Mouse (Mus musculus): ENCODE data around the gene Abr. TPM values are rescaled to one million over a fixed set of nuclear protein-coding genes. Genes with fewer than 3 reads are reported as not detected.

The Abr gene
- polyA plus RNA-seq, 1 experiment from 2014 or later = 40.4 TPM

DNA sequence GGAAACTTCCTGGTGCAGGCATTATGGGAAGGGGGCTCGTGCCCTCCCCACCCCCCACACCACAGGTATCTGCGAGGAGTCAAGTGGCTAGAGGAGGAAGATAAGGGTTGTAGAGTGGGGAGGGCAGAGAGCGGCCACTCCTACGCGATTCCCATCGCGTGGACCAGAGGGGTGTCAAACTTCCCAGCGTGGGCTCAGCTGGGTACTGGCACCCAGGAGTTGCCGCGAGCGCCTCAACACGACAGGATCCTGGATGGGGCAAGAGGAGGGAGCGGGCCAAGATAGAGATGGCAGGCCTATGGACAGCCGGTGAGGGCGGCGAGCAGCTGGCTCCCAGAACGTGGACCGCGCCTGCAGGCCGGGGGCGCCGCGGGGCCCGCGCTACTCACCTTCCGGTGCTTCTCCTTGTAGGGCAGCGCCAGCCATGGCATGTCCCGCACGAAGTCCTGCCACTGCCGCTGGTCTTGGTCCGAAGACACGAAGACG is 223.8 kb downstream of the Abr start:
- WGBS = 0% methylated on average over 33 of the region's 33 CpGs
- no peaks in the 10 kb centered on the region for H3K27me3 ChIP-seq (ENCODE audit: insufficient read depth, low read length)
- ATAC-seq (ENCODE audit: low FRiP score, low TSS enrichment) = peak; percentile 50
- peak overlapping the region; percentile 58 for H3K4me3 ChIP-seq (ENCODE audit: low read length)
- no peaks in the 10 kb centered on the region for H3K36me3 ChIP-seq (ENCODE audit: insufficient read depth, low read length)
- H3K9ac ChIP-seq (replicated peaks; ENCODE audit: low read length) = peak overlapping the region; percentile 78
- peaks cover 20% of the 10 kb centered on the region for H3K4me1 ChIP-seq (ENCODE audit: insufficient read depth, low read length)
- H3K4me2 ChIP-seq (replicated peaks; ENCODE audit: low read depth, low read length) = peak overlapping the region; percentile 67
- peak overlapping the region; percentile 89 for H3K27ac ChIP-seq (ENCODE audit: low read length)
- H3K9me3 ChIP-seq (ENCODE audit: low read length) = no peaks in the 10 kb centered on the region

DNA sequence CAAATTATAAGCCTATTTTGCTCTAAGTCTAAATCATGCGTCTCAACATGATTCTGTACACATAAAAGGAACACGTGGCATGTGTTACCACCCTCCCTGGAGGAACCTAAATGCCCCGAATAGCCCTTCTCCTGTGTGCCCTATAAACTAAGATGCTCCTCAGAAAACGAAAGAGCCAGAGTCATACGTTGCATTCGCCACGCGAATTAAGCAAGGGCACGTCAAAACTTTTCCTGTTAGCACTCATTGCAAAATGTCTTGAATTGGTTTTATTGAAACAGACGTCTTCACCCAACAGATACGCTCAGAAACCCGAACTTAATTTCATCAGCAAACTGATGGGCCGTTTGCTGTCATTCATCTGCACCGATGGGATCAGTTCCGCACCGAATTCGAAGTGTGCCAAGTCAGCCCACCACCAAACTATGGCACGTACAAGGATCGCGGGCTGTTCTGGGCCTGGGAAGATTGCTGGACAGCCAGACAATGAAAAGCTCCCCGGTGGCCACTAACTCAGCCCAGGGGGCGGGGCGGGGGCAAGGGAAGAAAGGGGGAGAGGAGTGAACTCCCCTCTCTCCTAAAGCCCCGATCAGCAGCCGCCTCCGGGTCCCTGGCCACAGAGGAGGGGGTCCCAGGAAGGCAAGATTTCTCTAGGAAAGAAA is 224.3 kb downstream of the Abr start:
- peak overlapping the region; percentile 89 for H3K27ac ChIP-seq (ENCODE audit: low read length)
- peaks cover 20% of the 10 kb centered on the region for H3K4me1 ChIP-seq (ENCODE audit: insufficient read depth, low read length)
- H3K9ac ChIP-seq (replicated peaks; ENCODE audit: low read length) = peak overlapping the region; percentile 78
- no peaks in the 10 kb centered on the region for H3K9me3 ChIP-seq (ENCODE audit: low read length)
- peak; percentile 23; the same call in 1 of the 2 replicates for ATAC-seq (ENCODE audit: low FRiP score, low TSS enrichment)
- peak overlapping the region; percentile 67 for H3K4me2 ChIP-seq (replicated peaks; ENCODE audit: low read depth, low read length)
- peak overlapping the region; percentile 58 for H3K4me3 ChIP-seq (ENCODE audit: low read length)
- H3K36me3 ChIP-seq (ENCODE audit: insufficient read depth, low read length) = no peaks in the 10 kb centered on the region
- H3K27me3 ChIP-seq (ENCODE audit: insufficient read depth, low read length) = no peaks in the 10 kb centered on the region
- under 1% methylated on average over 26 of the region's 26 CpGs for WGBS

DNA sequence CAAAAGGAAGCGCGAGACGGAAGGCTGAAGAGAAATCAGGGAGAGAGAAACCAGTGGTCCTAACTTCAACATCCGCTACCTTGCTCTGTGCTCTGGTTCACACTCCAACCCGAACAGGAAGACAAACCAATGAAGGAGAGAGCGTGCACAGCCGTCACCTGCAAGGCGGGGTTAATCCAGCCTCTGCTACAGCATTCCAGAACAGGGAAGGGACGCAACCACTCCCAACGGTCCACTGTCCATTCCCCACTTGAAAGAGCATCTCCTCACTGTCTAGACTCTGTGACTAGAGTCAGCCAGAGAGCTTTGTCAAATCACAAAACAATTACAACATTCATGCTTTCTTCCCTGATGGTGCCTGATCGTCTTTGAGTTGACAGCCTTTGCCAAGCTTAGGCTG is 229.1 kb downstream of the Abr start:
- ATAC-seq (ENCODE audit: low FRiP score, low TSS enrichment) = no peak
- 83% methylated on average over 11 of the region's 11 CpGs for WGBS
- Histone ChIP-seq H3K27me3 (ENCODE audit: insufficient read depth, low read length) (no peaks in the 10 kb centered on the region), H3K36me3 (ENCODE audit: insufficient read depth, low read length) (peaks cover 6% of the 10 kb centered on the region; the same call in 1 of the 2 replicates), H3K27ac (ENCODE audit: low read length) (no peak overlapping the region), H3K4me2 (replicated peaks; ENCODE audit: low read depth, low read length) (no peak overlapping the region), H3K4me3 (ENCODE audit: low read length) (no peak overlapping the region), H3K9ac (replicated peaks; ENCODE audit: low read length) (no peak overlapping the region), H3K9me3 (ENCODE audit: low read length) (peaks cover 4% of the 10 kb centered on the region; the same call in 1 of the 2 replicates), H3K4me1 (ENCODE audit: insufficient read depth, low read length) (peaks cover 10% of the 10 kb centered on the region)

DNA sequence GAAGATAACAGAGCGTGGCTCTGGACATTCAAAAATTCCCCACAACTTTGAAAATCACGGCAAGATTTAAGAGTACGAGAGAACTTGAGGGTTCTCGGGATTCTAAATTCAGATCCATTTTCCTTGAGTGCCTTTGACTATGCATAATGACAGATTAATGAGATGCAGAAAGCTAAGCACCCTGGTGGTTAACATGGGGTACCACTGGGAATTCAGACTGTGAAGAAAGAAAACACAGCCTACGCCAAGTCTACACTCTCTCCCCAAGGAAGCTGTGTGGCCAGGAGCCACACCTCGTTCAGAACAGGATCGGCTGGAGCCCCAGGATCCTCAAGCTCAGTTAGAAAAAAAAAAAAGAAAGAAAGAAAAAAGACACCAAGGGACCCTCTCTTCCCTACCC is 229.6 kb downstream of the Abr start:
- ATAC-seq (ENCODE audit: low FRiP score, low TSS enrichment) = no peak
- WGBS = 85% methylated on average over 7 of the region's 7 CpGs

DNA sequence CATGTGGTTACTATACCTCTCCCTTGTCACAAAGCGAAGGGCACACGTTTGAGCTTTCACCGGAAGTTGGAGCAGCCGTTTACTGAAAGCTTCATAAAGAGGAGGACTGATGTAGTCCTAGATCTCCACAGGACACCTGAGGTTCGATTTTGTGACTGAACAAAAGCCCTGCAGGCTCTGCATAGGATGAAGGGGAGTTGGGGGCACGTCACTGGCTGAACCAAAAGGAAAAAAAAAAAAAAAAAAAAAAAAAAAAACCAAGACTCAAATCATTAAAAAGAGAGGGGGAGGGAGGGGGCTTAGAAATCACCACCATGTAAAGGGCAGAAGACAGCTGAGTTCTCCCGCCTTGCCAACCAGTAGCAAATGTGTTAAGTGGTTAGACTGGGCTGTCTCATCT is 233.4 kb downstream of the Abr start:
- no peak overlapping the region for H3K27ac ChIP-seq (ENCODE audit: low read length)
- no peak overlapping the region for H3K9ac ChIP-seq (replicated peaks; ENCODE audit: low read length)
- peaks cover 14% of the 10 kb centered on the region for H3K4me1 ChIP-seq (ENCODE audit: insufficient read depth, low read length)
- no peak for ATAC-seq (ENCODE audit: low FRiP score, low TSS enrichment)
- H3K27me3 ChIP-seq (ENCODE audit: insufficient read depth, low read length) = no peaks in the 10 kb centered on the region
- peaks cover 6% of the 10 kb centered on the region; the same call in 1 of the 2 replicates for H3K36me3 ChIP-seq (ENCODE audit: insufficient read depth, low read length)
- WGBS = 53% methylated on average over 7 of the region's 7 CpGs
- H3K9me3 ChIP-seq (ENCODE audit: low read length) = peaks cover 4% of the 10 kb centered on the region; the same call in 1 of the 2 replicates
- no peak overlapping the region for H3K4me3 ChIP-seq (ENCODE audit: low read length)
- no peak overlapping the region for H3K4me2 ChIP-seq (replicated peaks; ENCODE audit: low read depth, low read length)

More for the DNA sequence above, 229.6 kb downstream of the Abr start:
- Histone ChIP-seq H3K27me3 (ENCODE audit: insufficient read depth, low read length) (no peaks in the 10 kb centered on the region), H3K4me3 (ENCODE audit: low read length) (no peak overlapping the region), H3K9me3 (ENCODE audit: low read length) (peaks cover 4% of the 10 kb centered on the region; the same call in 1 of the 2 replicates), H3K4me2 (replicated peaks; ENCODE audit: low read depth, low read length) (no peak overlapping the region), H3K36me3 (ENCODE audit: insufficient read depth, low read length) (peaks cover 6% of the 10 kb centered on the region; the same call in 1 of the 2 replicates), H3K4me1 (ENCODE audit: insufficient read depth, low read length) (peaks cover 9% of the 10 kb centered on the region), H3K9ac (replicated peaks; ENCODE audit: low read length) (no peak overlapping the region), H3K27ac (ENCODE audit: low read length) (no peak overlapping the region)

- no peak overlapping the region for H3K4me3 ChIP-seq (ENCODE audit: low read length)
- 84% methylated on average over 1 of the region's 1 CpGs for WGBS
These were observed 235.0 kb downstream of the Abr start for GRCm38 (mm10) chr11:76387097-76387496.

GRCm38 (mm10) chr11:76385746-76386145 is 236.4 kb downstream of the Abr start:
- Histone ChIP-seq H3K27ac (ENCODE audit: low read length) (no peak overlapping the region), H3K4me2 (replicated peaks; ENCODE audit: low read depth, low read length) (no peak overlapping the region), H3K9me3 (ENCODE audit: low read length) (peaks cover under 1% of the 10 kb centered on the region; the same call in 1 of the 2 replicates), H3K36me3 (ENCODE audit: insufficient read depth, low read length) (no peaks in the 10 kb centered on the region; the same call in 1 of the 2 replicates), H3K9ac (replicated peaks; ENCODE audit: low read length) (no peak overlapping the region), H3K27me3 (ENCODE audit: insufficient read depth, low read length) (no peaks in the 10 kb centered on the region), H3K4me3 (ENCODE audit: low read length) (no peak overlapping the region), H3K4me1 (ENCODE audit: insufficient read depth, low read length) (peaks cover 28% of the 10 kb centered on the region)
- WGBS = 41% methylated on average over 3 of the region's 3 CpGs
- no peak for ATAC-seq (ENCODE audit: low FRiP score, low TSS enrichment)

More at GRCm38 (mm10) chr11:76387097-76387496, 235.0 kb downstream of the Abr start:
- H3K27ac ChIP-seq (ENCODE audit: low read length) = no peak overlapping the region
- H3K9me3 ChIP-seq (ENCODE audit: low read length) = peaks cover 4% of the 10 kb centered on the region; the same call in 1 of the 2 replicates
- peaks cover 20% of the 10 kb centered on the region for H3K4me1 ChIP-seq (ENCODE audit: insufficient read depth, low read length)
- no peaks in the 10 kb centered on the region for H3K27me3 ChIP-seq (ENCODE audit: insufficient read depth, low read length)
- ATAC-seq (ENCODE audit: low FRiP score, low TSS enrichment) = no peak
- H3K4me2 ChIP-seq (replicated peaks; ENCODE audit: low read depth, low read length) = no peak overlapping the region
- H3K36me3 ChIP-seq (ENCODE audit: insufficient read depth, low read length) = peaks cover 6% of the 10 kb centered on the region; the same call in 1 of the 2 replicates
- no peak overlapping the region for H3K9ac ChIP-seq (replicated peaks; ENCODE audit: low read length)

GRCm38 (mm10) chr11:76385017-76385416 is 237.1 kb downstream of the Abr start:
- Histone ChIP-seq H3K4me3 (ENCODE audit: low read length) (no peak overlapping the region), H3K9ac (replicated peaks; ENCODE audit: low read length) (no peak overlapping the region), H3K27ac (ENCODE audit: low read length) (no peak overlapping the region), H3K4me1 (ENCODE audit: insufficient read depth, low read length) (peaks cover 36% of the 10 kb centered on the region), H3K36me3 (ENCODE audit: insufficient read depth, low read length) (no peaks in the 10 kb centered on the region), H3K4me2 (replicated peaks; ENCODE audit: low read depth, low read length) (no peak overlapping the region), H3K9me3 (ENCODE audit: low read length) (no peaks in the 10 kb centered on the region; the same call in 1 of the 2 replicates), H3K27me3 (ENCODE audit: insufficient read depth, low read length) (no peaks in the 10 kb centered on the region)
- 80% methylated on average over 4 of the region's 4 CpGs for WGBS
- ATAC-seq (ENCODE audit: low FRiP score, low TSS enrichment) = no peak

- H3K27me3 ChIP-seq (ENCODE audit: insufficient read depth, low read length) = no peaks in the 10 kb centered on the region
- ATAC-seq (ENCODE audit: low FRiP score, low TSS enrichment) = no peak
- H3K9ac ChIP-seq (replicated peaks; ENCODE audit: low read length) = no peak overlapping the region
- H3K4me1 ChIP-seq (ENCODE audit: insufficient read depth, low read length) = peaks cover 43% of the 10 kb centered on the region
- no peak overlapping the region for H3K4me3 ChIP-seq (ENCODE audit: low read length)
- 95% methylated on average over 5 of the region's 5 CpGs for WGBS
- H3K4me2 ChIP-seq (replicated peaks; ENCODE audit: low read depth, low read length) = no peak overlapping the region
- H3K36me3 ChIP-seq (ENCODE audit: insufficient read depth, low read length) = no peaks in the 10 kb centered on the region
- no peaks in the 10 kb centered on the region; the same call in 1 of the 2 replicates for H3K9me3 ChIP-seq (ENCODE audit: low read length)
- H3K27ac ChIP-seq (ENCODE audit: low read length) = no peak overlapping the region
These were observed 237.8 kb downstream of the Abr start for GRCm38 (mm10) chr11:76384307-76384706.

DNA sequence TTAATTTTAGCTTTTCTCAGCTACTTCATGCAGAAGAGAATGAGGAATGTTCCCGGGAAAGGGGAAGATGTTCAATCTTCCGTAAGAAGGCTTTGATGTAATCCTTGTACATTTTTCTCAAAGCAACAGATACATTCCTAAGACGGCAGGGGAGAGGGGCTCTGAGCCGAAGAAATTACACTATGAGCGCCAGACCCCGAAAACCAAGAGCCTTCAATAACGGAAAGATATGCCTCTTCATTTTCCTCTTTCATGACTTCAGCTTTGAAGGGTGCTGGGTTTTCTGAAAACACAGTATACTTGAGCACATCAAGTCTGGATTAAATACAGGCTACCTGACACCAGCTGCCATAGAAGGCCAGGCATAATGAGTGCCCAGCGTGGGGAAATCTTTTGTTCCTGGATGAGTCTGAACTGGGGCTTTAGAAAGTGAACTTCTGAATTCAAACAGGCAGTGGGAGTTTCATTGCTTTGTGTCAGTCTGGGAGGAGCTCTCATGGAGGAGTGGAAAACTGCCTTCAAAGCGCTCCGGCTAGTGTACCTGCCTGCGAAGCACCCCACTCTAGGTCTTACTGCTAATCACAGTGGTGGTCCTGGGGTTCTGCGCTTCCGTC is 239.3 kb downstream of the Abr start:
- WGBS = 58% methylated on average over 13 of the region's 13 CpGs
- no peak overlapping the region for H3K27ac ChIP-seq (ENCODE audit: low read length)
- no peak for ATAC-seq (ENCODE audit: low FRiP score, low TSS enrichment)

More for the DNA sequence above, 239.3 kb downstream of the Abr start:
- peaks cover 46% of the 10 kb centered on the region for H3K4me1 ChIP-seq (ENCODE audit: insufficient read depth, low read length)
- H3K4me2 ChIP-seq (replicated peaks; ENCODE audit: low read depth, low read length) = no peak overlapping the region
- H3K9ac ChIP-seq (replicated peaks; ENCODE audit: low read length) = no peak overlapping the region
- no peaks in the 10 kb centered on the region for H3K27me3 ChIP-seq (ENCODE audit: insufficient read depth, low read length)
- no peaks in the 10 kb centered on the region; the same call in 1 of the 2 replicates for H3K9me3 ChIP-seq (ENCODE audit: low read length)
- H3K4me3 ChIP-seq (ENCODE audit: low read length) = no peak overlapping the region
- H3K36me3 ChIP-seq (ENCODE audit: insufficient read depth, low read length) = no peaks in the 10 kb centered on the region

All from kidney, embryonic 16.5 days (tissue).